Mouse (Mus musculus) naive thymus-derived CD4-positive, alpha-beta T cell, adult 5 months (primary cell): ENCODE results near the gene Acrbp. TPM values are rescaled to one million over a fixed set of nuclear protein-coding genes. Genes with fewer than 3 reads are reported as not detected.

ENCODE experiments used
- polyA plus RNA-seq: library from polyadenylated mRNA; unstranded; fragments of 100-300 nt; shearing (Covaris generic); gene quantifications from one replicate; pipeline ENCODE4 v1.2.1, GENCODE M21; 2017

Gene Acrbp
- 11.1 TPM for polyA plus RNA-seq

GRCm38 (mm10) chr6:125049678-125050077 lies at the start of gene Acrbp:
TSS of gene Acrbp (plus strand) at chr6:125049689.

GRCm38 (mm10) chr6:125009129-125009180 lies 40.5 kb upstream of the Acrbp start, which contains the start of gene Zfp384:
TSS of gene Zfp384 (plus strand) at chr6:125009145.

GRCm38 (mm10) chr6:125039533-125040153 lies 9.8 kb upstream of the Acrbp start, which contains the start of gene Ing4:
TSS of gene Ing4 (plus strand) at chr6:125039760.

GRCm38 (mm10) chr6:125067571-125067995 lies 18.1 kb downstream of the Acrbp start, which contains the start of gene Lpar5:
TSS of gene Lpar5 (plus strand) at chr6:125067920.

GRCm38 (mm10) chr6:125095391-125096278 lies 46.1 kb downstream of the Acrbp start, which contains the start of gene Chd4:
TSS of gene Chd4 (plus strand) at chr6:125095981.

Other genes starting within 250 kb of the Acrbp start
- gene Spsb2, start 241.0 kb upstream of the Acrbp start, polyA plus RNA-seq, result 1.4 TPM
- gene Tpi1, start 235.4 kb upstream of the Acrbp start, polyA plus RNA-seq, result 40.1 TPM
- 90.0 TPM for gene Usp5, start 220.2 kb upstream of the Acrbp start, polyA plus RNA-seq
- 4.0 TPM for gene Cdca3, start 220.1 kb upstream of the Acrbp start, polyA plus RNA-seq
- gene Gnb3, start 209.4 kb upstream of the Acrbp start, polyA plus RNA-seq, result not detected
- not detected for gene P3h3, start 191.9 kb upstream of the Acrbp start, polyA plus RNA-seq
- gene Gpr162, start 185.7 kb upstream of the Acrbp start, polyA plus RNA-seq, result 0.10 TPM
- gene Cd4, start 161.5 kb upstream of the Acrbp start, polyA plus RNA-seq, result 550 TPM
- gene Lag3, start 138.0 kb upstream of the Acrbp start, polyA plus RNA-seq, result not detected
- 7.9 TPM for gene Ptms, start 129.6 kb upstream of the Acrbp start, polyA plus RNA-seq
- 126 TPM for gene Mlf2, start 118.3 kb upstream of the Acrbp start, polyA plus RNA-seq
- 42.9 TPM for gene Cops7a, start 84.2 kb upstream of the Acrbp start, polyA plus RNA-seq
- not detected for gene Pianp, start 53.0 kb upstream of the Acrbp start, polyA plus RNA-seq
- 64.7 TPM for gene Zfp384, start 40.5 kb upstream of the Acrbp start, polyA plus RNA-seq
- gene Ing4, start 9.9 kb upstream of the Acrbp start, polyA plus RNA-seq, result 74.8 TPM
- gene Lpar5, start 18.2 kb downstream of the Acrbp start, polyA plus RNA-seq, result 3.6 TPM
- gene Chd4, start 46.3 kb downstream of the Acrbp start, polyA plus RNA-seq, result 57.3 TPM
- gene Nop2, start 82.2 kb downstream of the Acrbp start, polyA plus RNA-seq, result 39.7 TPM
- 20.2 TPM for gene Iffo1, start 95.6 kb downstream of the Acrbp start, polyA plus RNA-seq
- gene Gapdh, start 116.8 kb downstream of the Acrbp start, polyA plus RNA-seq, result 201 TPM
- gene Ncapd2, start 142.0 kb downstream of the Acrbp start, polyA plus RNA-seq, result 17.0 TPM
- 37.5 TPM for gene Mrpl51, start 142.1 kb downstream of the Acrbp start, polyA plus RNA-seq
- 46.2 TPM for gene Vamp1, start 165.9 kb downstream of the Acrbp start, polyA plus RNA-seq
- gene Tapbpl, start 182.2 kb downstream of the Acrbp start, polyA plus RNA-seq, result 60.2 TPM
- 455 TPM for gene Cd27, start 187.3 kb downstream of the Acrbp start, polyA plus RNA-seq
- 2.0 TPM for gene Tuba3a, start 236.4 kb downstream of the Acrbp start, polyA plus RNA-seq